Mouse (Mus musculus) thymus, postnatal 36 days (tissue): ENCODE data around the gene Serpinf2.
"Not testable (repeated sequence)": the region's sequence is repeated elsewhere in the genome, so short reads cannot be mapped to it uniquely, and the experiment has no call there.

Experiments used
- DNase-seq, 2 experiments: peaks; one replicate each; pipeline ENCODE4 v3.0.0; 2022; ENCODE audit warnings: mixed read lengths in 2 of 2

Gene Serpinf2

GRCm38 (mm10) chr11:75383529-75383928 is 55.9 kb downstream of the Serpinf2 start:
- DNase-seq = not testable (repeated sequence)
